Mouse (Mus musculus) neural tube, embryonic 15.5 days (tissue): ENCODE data around the gene Gm20388. TPM values are rescaled to one million over a fixed set of nuclear protein-coding genes. Genes with fewer than 3 reads are reported as not detected.

Experiments used
- ATAC-seq: fragments of 200-750 bp; cut with Nextera tagmentation; 2 replicates; pipeline ENCODE4 v1.8.0; 2017; ENCODE audit warnings: mild to moderate bottlenecking, moderate TSS enrichment, moderate library complexity; ENCODE audit not compliant: low FRiP score
- H3K27ac ChIP-seq: fragments of 300-500 bp; sonication (generic); replicated peaks from 2 replicates; pipeline ENCODE4 v1.5.1; 2015; ENCODE audit warnings: mild to moderate bottlenecking, inconsistent platforms
- H3K27me3 ChIP-seq: fragments of 300-500 bp; sonication (generic); replicated peaks from 2 replicates; pipeline ENCODE4 v1.6.1; 2015; ENCODE audit warnings: inconsistent platforms
- H3K36me3 ChIP-seq: fragments of 300-500 bp; sonication (generic); 2 replicates; pipeline ENCODE4 v1.6.1; 2015; ENCODE audit warnings: inconsistent platforms
- H3K4me1 ChIP-seq: fragments of 300-500 bp; sonication (generic); 2 replicates; pipeline ENCODE4 v1.6.1; 2015; ENCODE audit warnings: inconsistent platforms
- H3K4me2 ChIP-seq: fragments of 300-500 bp; sonication (generic); 2 replicates; pipeline ENCODE4 v1.6.1; 2015; ENCODE audit warnings: inconsistent platforms, mild to moderate bottlenecking, moderate library complexity
- H3K4me3 ChIP-seq: fragments of 300-500 bp; sonication (generic); replicated peaks from 2 replicates; pipeline ENCODE4 v1.5.1; 2015; ENCODE audit warnings: mild to moderate bottlenecking, inconsistent platforms
- H3K9ac ChIP-seq: fragments of 300-500 bp; sonication (generic); replicated peaks from 2 replicates; pipeline ENCODE4 v1.6.1; 2015; ENCODE audit warnings: mild to moderate bottlenecking, inconsistent platforms
- H3K9me3 ChIP-seq: fragments of 300-500 bp; sonication (generic); replicated peaks from 2 replicates; pipeline ENCODE4 v1.6.1; 2016; ENCODE audit warnings: inconsistent platforms
- WGBS: fragments of 180-500 bp; shearing (Covaris S2); methylation state at CpG from one replicate; pipeline ENCODE4 v1.1.7; 2015; ENCODE audit warnings: mixed read lengths; 5-methylcytosine and 5-hydroxymethylcytosine counted together
- polyA plus RNA-seq: library from polyadenylated mRNA; unstranded; fragments of >200 nt; fragmentation: Nextera tagmentation; extraction: Ambion mirVana; gene quantifications from 2 replicates; pipeline ENCODE4 v1.2.1, GENCODE M21; 2015

Gm20388 gene
- polyA plus RNA-seq, 1 experiment from 2014 or later = not detected

DNA sequence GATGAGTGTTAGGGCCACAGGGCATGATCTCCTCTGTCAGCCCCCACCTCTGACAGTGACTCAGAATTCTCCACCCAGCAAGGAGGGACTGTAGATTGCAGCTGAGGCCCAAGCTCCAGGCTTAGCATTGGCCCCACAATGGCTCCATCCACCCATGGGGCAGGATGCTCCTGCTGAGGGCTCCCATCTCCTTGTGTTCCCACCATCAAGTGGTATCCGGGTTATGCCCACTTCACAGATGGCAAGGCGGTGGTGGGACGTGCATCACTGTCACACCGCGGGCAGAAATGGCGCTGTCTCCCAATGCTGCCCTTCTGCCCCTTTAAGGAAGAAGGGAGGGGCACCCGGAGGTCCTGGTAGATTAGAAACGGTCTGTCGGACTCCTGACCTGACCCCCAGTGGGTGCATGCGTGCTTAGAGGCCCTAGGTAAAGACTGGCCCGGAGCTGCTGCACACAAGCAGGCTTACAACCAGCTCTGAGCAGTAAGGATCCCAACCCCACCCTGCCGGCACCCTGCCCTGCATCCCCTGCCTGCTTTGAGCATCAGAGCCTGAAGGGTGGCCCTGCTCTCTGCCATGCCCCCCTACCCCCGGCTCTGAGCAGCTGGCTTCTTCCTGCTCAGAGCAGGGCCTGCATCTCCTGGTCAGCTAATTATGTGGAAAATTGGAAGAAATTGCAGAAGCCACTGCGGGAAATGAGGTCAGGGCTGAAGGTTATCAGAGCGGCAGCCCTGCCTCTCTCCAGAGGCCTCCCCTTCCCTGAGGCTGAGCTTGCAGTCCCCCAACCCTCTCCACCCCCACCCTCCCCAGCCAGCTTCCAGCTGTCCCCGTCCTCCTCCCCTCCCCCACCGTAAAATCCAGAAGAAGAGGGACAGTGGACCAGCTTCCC lies 384.6 kb downstream of the Gm20388 start:
- 31% methylated on average over 16 of the region's 17 CpGs for WGBS
- H3K4me2 ChIP-seq = no peak overlapping the region
- no peaks in the 10 kb centered on the region for H3K36me3 ChIP-seq
- no peak overlapping the region for H3K4me3 ChIP-seq
- 0 out of 2 replicates have a peak overlapping the region, but pooled peaks have one; percentile 37 for H3K27ac ChIP-seq
- no peaks in the 10 kb centered on the region for H3K27me3 ChIP-seq
- peaks cover 84% of the 10 kb centered on the region for H3K4me1 ChIP-seq
- no peak overlapping the region for H3K9ac ChIP-seq
- no peaks in the 10 kb centered on the region for H3K9me3 ChIP-seq
- no peak for ATAC-seq

DNA sequence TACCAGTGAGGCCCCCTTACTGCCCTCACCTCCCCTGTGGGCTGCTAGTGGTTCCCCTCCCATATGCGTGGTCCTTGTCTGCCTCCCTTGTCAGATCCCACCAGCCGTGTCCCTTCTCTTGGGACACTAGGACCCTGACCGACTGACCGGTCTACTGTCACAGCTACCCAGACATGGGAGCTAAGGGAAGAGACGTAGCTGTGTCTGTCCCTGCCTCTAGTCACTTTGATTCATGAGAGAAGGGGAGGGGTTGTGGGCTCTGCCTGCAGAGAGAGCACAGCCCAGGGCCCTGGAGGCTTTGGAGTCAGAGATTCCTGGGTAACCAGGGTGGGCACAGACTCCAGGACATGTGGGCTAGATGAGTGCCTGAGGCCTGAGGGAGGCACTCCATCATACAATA lies 386.4 kb downstream of the Gm20388 start:
- WGBS = 18% methylated on average over 5 of the region's 5 CpGs
- Histone ChIP-seq H3K4me1 (peaks cover 83% of the 10 kb centered on the region), H3K27ac (0 out of 2 replicates have a peak overlapping the region, but pooled peaks have one; percentile 8), H3K27me3 (no peaks in the 10 kb centered on the region), H3K4me2 (no peak overlapping the region), H3K4me3 (no peak overlapping the region), H3K9ac (no peak overlapping the region), H3K9me3 (no peaks in the 10 kb centered on the region), H3K36me3 (no peaks in the 10 kb centered on the region)
- no peak for ATAC-seq

DNA sequence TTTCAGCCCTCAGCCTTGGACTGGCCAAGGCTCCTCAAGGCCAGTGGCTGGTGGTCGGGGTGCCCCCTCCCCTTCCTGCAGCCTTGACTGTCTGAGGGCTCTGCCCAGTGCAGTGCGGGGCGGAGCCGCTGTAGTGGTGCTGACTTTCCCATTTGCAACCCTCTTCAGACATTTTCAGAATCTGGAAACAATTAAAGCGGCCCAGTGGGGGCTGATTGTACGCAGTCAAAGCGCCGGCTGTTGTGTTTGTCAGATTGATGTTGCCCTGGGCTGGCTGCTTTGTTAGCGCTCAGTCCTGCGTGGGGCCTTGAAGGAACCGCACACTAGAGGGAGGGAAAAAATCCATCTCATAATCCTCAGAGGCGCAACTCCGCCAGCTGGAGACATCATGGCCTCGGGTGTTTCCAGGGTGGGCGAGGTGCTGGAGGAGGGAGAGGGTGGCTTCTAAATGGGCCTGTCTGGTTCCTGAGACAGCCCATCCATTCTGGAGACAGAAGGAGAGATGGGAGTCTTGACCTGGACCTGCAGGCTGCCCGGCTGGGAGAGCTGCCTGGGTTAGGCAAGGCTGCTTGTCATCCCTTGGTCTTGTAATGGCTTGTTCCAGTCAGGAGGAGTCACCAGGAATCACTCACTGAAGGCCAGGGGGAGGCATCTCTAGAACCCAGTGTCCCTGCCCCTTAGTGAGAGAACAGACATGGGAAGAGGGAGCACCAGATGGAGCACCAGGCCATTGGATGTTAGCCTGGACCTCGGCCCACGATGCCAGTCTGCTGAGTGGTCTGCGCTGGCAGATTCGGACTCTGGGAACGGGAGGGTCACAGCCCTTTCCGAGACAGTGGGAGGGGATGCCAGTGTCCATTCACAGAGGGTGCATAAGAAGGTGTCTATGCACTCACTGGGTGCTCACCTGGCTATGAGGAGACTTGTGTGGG lies 388.2 kb downstream of the Gm20388 start:
- no peak overlapping the region for H3K4me3 ChIP-seq
- H3K27ac ChIP-seq = peak overlapping the region; percentile 75
- peak overlapping the region; percentile 13; the same call in 1 of the 2 replicates for H3K4me2 ChIP-seq
- H3K9ac ChIP-seq = 0 out of 2 replicates have a peak overlapping the region, but pooled peaks have one; percentile 10
- ATAC-seq = no peak
- 25% methylated on average over 22 of the region's 22 CpGs for WGBS
- no peaks in the 10 kb centered on the region for H3K36me3 ChIP-seq
- no peaks in the 10 kb centered on the region for H3K9me3 ChIP-seq
- peaks cover 73% of the 10 kb centered on the region for H3K4me1 ChIP-seq
- no peaks in the 10 kb centered on the region for H3K27me3 ChIP-seq

DNA sequence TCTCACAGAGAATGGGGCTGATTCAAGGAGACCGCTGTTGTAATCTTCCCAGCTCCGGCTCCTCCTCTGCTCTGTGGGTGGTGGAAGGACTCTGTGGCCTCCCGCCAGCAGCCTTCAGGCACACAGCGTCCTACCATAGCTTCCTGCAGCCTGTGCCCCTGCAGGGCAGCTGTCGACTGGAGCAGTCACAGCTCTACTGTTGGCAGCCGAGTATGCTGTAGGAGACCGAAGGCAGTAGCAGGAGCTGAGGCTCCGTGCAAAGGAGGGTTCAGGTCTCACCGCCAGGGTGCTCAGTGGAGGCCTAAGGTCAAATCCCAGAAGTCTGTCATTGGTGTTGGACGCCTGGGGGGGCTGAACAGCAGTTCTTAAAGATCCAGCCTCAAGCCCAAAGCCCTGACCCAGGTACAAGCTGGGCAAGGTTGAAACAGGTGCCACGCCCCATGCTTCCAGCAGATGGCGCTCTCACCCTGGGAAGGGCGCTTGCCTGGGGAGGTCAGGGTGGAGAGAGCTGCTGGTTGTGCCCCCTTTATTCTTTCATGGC lies 390.0 kb downstream of the Gm20388 start:
- no peaks in the 10 kb centered on the region for H3K9me3 ChIP-seq
- ATAC-seq = peak; percentile 22; the same call in 1 of the 2 replicates
- H3K36me3 ChIP-seq = no peaks in the 10 kb centered on the region
- H3K4me2 ChIP-seq = peak overlapping the region; percentile 16
- no peaks in the 10 kb centered on the region for H3K27me3 ChIP-seq
- H3K9ac ChIP-seq = no peak overlapping the region
- no peak overlapping the region for H3K27ac ChIP-seq
- 2% methylated on average over 13 of the region's 13 CpGs for WGBS
- H3K4me3 ChIP-seq = no peak overlapping the region
- H3K4me1 ChIP-seq = peaks cover 66% of the 10 kb centered on the region

DNA sequence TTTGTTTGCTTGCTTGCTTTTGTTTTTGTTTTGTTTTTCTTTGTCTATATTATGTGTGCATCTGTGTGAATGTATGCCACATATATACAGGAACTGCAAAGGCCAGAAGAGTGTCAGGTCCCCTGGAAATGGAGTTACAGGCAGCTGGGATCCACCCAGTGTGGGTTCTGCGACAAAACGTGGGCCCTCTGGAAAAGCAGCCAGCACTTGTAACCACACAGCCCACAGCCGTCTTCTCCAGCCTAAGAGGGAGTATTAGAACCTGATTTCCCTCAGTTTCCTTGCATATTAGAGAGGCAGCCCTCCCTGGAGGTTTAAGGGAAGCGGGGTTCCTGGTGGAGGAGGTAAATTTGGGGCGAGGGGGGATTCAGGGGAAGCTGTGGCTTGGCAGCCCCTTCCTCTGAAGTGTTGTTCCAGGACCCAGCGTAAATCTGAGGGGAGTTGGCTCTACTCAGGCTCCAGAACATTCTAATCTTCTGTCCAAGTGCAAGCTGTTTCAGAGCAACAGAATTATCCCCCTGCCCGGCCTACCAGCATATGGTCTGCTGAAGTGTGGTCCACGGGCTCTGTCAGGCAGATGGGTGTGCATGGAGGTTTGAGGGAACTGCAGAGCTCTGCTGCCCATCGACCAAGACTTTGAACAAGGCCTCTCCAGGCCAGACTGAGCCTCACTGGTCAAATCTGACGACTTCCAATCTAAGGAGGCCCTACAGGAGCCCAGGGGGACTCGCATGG lies 392.5 kb downstream of the Gm20388 start:
- Histone ChIP-seq H3K36me3 (no peaks in the 10 kb centered on the region), H3K27me3 (no peaks in the 10 kb centered on the region), H3K9me3 (no peaks in the 10 kb centered on the region), H3K27ac (peak overlapping the region; percentile 10; the same call in 1 of the 2 replicates), H3K4me1 (peaks cover 60% of the 10 kb centered on the region), H3K4me3 (no peak overlapping the region), H3K4me2 (no peak overlapping the region), H3K9ac (no peak overlapping the region)
- WGBS = 66% methylated on average over 11 of the region's 11 CpGs
- ATAC-seq = no peak

DNA sequence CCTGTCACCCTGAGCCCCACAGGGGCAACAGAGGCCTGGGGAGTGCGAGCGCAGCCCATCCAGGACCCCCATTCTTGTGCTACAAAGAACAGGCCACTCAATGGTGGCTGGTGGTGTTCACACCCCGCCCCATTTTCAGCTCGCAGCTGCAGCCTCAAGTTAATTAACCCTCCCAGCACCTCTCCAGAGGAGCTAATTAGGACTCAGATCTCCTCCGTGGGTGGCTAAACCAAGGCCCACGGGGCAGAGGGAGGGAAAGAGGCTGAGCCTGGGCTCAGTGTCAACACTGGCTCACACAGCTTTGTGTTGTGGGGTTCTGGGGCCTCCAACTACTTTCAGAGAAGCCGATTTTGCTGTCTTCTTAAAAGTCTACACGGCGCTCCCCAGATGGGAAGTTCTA lies 393.5 kb downstream of the Gm20388 start:
- no peak overlapping the region for H3K9ac ChIP-seq
- WGBS = 30% methylated on average over 9 of the region's 9 CpGs
- no peak for ATAC-seq
- H3K4me1 ChIP-seq = peaks cover 60% of the 10 kb centered on the region
- no peaks in the 10 kb centered on the region for H3K9me3 ChIP-seq
- no peaks in the 10 kb centered on the region for H3K27me3 ChIP-seq
- H3K36me3 ChIP-seq = no peaks in the 10 kb centered on the region
- no peak overlapping the region for H3K27ac ChIP-seq
- no peak overlapping the region for H3K4me2 ChIP-seq
- no peak overlapping the region for H3K4me3 ChIP-seq

DNA sequence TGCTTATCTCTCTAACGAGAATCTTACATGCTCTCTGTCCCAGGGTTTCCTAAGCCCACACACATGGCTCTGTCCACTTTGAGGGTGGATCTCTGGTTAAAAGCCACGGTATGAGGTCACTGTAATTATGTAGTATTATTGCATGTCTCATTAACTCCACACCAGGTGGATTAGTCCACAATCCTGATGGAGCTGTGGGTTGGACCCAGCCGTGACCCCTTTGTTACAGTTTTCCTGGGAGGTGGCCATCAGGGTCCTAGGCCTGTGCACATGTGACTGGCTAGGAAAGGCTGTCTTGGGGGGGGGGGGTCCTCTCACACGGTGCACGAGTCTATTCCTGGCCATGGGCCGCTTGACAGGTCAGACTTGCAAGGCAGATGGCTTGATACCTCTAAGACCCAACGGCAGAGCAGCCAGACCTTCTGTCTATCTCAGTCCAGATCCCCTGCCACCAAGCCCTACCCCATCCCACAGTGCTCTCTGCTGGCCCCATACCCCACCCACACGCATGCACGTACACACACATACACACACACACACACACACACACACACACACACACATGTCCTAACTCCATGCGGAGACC lies 395.3 kb downstream of the Gm20388 start:
- no peak for ATAC-seq
- Histone ChIP-seq H3K4me3 (no peak overlapping the region), H3K27ac (no peak overlapping the region), H3K4me2 (no peak overlapping the region), H3K27me3 (0 out of 2 replicates have a peak, but pooled peaks cover 5% of the 10 kb centered on the region), H3K9me3 (no peaks in the 10 kb centered on the region), H3K36me3 (no peaks in the 10 kb centered on the region), H3K9ac (no peak overlapping the region), H3K4me1 (peaks cover 66% of the 10 kb centered on the region)
- WGBS = 74% methylated on average over 10 of the region's 10 CpGs

DNA sequence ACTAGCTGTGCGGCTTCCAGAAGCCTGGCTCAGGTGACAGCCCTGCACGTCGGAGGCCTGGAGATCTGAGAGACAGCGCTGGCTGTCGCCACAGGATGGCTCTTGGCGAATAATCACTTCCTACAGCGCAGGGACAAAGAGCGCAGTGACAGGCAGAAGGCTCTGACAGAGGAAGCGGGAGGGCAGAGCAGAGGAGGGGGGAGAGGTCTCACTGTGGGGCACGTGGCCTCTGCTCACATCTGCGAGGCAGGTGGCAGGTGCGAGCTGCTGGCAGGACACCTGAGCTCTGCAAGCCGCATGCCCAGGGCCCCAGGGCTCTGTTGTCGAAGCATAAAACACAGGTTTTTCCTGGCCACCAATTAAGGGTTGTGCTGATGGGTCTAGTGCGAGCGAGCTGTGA lies 396.5 kb downstream of the Gm20388 start:
- no peak overlapping the region for H3K9ac ChIP-seq
- H3K27ac ChIP-seq = peak overlapping the region; percentile 33
- peak overlapping the region; percentile 23; the same call in 1 of the 2 replicates for H3K4me2 ChIP-seq
- peaks cover 8% of the 10 kb centered on the region; the same call in 1 of the 2 replicates for H3K27me3 ChIP-seq
- H3K9me3 ChIP-seq = no peaks in the 10 kb centered on the region
- H3K36me3 ChIP-seq = no peaks in the 10 kb centered on the region
- H3K4me1 ChIP-seq = peaks cover 64% of the 10 kb centered on the region
- H3K4me3 ChIP-seq = no peak overlapping the region
- peak; percentile 16; the same call in 1 of the 2 replicates for ATAC-seq
- 8% methylated on average over 16 of the region's 16 CpGs for WGBS

DNA sequence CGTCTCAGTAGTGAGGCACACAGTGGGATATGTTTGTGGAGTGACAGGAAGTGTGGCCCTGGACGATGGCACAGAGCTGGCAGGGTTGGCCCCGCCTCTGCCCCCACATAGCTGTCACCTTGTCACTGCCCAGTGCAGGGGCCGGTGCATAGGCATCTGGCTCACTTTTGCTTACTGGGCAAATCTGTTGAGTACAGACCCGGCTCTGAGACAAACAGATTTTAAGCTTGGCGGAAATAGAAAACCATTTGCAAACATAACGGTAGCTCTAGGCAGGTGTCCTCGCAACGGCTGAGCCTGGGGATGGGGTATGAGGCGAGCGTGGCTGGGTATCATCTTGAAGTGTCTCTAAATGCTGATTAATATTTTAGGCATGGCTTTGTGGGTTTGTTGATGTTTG lies 396.9 kb downstream of the Gm20388 start:
- H3K27me3 ChIP-seq = peaks cover 8% of the 10 kb centered on the region; the same call in 1 of the 2 replicates
- no peak overlapping the region for H3K4me3 ChIP-seq
- WGBS = 35% methylated on average over 11 of the region's 11 CpGs
- peaks cover 64% of the 10 kb centered on the region for H3K4me1 ChIP-seq
- ATAC-seq = no peak
- H3K36me3 ChIP-seq = no peaks in the 10 kb centered on the region
- no peak overlapping the region for H3K9ac ChIP-seq
- H3K4me2 ChIP-seq = peak overlapping the region; percentile 23; the same call in 1 of the 2 replicates
- no peaks in the 10 kb centered on the region for H3K9me3 ChIP-seq
- peak overlapping the region; percentile 33 for H3K27ac ChIP-seq

DNA sequence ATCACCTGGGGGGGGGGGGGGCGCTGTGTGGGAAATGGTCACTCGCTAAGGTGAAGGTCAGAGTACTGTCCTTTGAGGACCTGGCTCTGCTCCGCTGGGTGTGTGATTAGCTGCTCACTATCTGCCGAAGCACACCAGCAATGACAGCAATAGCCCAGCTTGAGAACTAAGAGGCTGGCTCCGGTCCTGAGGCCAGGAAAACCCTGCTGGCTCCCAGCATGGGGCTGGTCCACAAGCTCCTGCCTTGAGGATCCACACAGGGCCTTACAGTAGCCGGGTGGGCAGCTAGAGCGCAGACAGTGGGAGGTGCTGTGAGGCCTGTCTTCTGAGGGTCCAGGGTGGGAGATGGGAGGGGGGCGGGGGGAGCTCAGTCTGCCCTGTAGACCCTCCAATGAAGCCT lies 397.5 kb downstream of the Gm20388 start:
- H3K27me3 ChIP-seq = peaks cover 8% of the 10 kb centered on the region; the same call in 1 of the 2 replicates
- no peak overlapping the region for H3K4me3 ChIP-seq
- H3K9ac ChIP-seq = no peak overlapping the region
- no peaks in the 10 kb centered on the region for H3K9me3 ChIP-seq
- no peaks in the 10 kb centered on the region for H3K36me3 ChIP-seq
- no peak for ATAC-seq
- H3K4me1 ChIP-seq = peaks cover 63% of the 10 kb centered on the region
- 0 out of 2 replicates have a peak overlapping the region, but pooled peaks have one; percentile 58 for H3K27ac ChIP-seq
- H3K4me2 ChIP-seq = no peak overlapping the region
- 37% methylated on average over 8 of the region's 8 CpGs for WGBS
